Mouse (Mus musculus): ENCODE measurements around the gene Med9.

DNA sequence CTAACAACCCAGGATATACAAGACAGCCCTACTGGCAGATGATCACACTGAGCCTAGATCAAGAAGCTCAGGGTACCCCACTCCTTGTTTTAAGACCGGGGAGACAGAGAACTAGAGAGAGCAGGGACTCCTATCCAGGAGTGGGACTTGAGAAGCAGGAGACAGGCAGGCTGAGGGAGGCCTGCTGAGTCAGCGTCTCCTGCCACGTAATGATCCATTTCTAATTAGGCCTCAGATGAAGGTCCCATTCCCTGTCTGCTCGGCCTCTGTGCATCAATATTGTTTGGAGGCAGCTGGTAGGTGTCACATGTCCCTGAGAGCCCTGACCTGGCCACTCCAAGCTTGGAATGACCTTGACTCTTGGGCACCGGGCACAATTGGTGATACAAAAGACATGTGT, 25.4 kb downstream of the Med9 start:
- TF ChIP-seq CTCF (IDR thresholded peaks at IDR 0.05; ENCODE audit: low read depth) (no peak), EP300 (optimal IDR thresholded peaks at IDR 0.05) (no peak)
